Mouse (Mus musculus) ovary, postnatal 36 days (tissue): ENCODE results near the gene Carmil1.

Source experiments
- DNase-seq: peaks from one replicate; pipeline ENCODE4 v3.0.0; 2022; ENCODE audit warnings: low spot score, mixed read lengths

Gene Carmil1

DNA sequence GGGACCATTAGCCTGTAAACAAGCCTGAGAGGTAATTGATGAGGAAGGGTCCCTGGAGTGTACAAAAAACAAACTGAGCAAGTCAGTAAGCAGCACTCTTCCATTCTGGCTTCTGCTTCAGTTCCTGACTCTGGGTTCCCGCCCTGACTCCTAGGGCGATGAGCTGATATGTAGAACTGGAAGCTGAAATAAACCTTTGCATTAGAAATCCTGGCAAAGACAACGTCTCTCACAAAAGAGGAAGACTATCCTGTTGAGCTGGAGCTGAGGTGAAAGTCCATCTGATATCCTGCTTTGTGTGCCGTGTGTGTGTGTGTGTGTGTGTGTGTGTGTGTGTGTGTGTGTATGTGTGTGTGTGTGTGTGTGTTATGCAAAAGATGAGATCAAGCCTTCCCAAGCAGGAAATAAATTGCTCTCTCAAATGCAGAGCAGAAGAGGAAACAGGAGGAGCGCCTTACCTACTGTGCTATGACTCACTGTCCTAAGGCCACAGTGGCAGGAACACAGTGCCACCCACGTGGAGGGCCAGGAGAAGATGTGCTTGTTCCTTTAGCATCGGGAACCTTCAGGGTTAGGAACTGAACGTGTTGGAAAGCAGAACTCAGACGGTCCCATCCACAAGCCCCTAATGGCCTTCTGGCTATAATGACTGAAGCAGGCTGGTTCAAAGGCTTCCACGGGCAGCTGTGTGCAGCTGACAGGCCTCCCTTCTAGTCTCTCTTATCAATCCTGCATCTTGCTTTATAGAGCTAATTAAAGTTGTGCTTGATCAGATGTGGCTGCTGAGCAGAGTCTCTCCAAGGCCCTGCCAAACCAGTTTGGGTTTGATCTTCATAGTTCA is 19.6 kb downstream of the Carmil1 start:
- DNase-seq = no peak

DNA sequence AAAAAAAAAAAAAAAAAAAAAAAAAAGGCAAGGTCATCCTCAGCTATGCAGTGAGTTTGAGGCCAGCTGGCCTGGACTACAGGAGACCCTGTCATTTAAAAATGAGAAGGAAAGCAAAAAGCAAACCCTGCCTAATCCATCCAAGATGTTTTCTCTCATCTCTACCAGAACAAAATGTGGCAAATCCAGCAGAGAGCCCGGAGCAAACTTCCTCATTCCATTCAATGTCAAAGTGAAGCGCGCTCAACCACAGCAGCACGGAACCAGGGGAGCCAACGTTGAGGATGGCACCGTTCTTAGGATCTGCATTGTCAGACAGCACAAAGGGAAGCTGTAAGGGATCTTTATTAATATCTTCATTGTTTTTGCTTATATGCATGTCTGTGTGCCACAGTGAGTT is 22.8 kb downstream of the Carmil1 start:
- no peak for DNase-seq

DNA sequence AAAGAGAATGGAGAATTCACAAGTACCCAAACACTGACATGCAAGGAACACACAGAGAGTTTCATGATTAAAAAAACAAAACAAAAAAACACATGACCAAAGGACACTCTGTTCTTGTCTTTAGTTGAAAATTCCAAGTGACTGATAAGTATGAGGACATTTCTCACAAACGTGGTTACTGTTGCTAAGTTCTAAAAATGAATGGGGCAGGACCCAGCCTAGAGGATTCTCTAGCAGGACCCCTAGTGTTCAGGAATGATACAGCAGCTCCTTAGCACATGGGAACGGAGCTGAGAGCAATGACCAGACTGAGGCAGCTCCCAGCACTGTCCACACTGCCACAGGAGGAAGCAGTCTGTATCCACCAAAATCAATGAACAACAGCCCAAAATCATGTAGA is 26.6 kb downstream of the Carmil1 start:
- DNase-seq = peak; percentile 30

DNA sequence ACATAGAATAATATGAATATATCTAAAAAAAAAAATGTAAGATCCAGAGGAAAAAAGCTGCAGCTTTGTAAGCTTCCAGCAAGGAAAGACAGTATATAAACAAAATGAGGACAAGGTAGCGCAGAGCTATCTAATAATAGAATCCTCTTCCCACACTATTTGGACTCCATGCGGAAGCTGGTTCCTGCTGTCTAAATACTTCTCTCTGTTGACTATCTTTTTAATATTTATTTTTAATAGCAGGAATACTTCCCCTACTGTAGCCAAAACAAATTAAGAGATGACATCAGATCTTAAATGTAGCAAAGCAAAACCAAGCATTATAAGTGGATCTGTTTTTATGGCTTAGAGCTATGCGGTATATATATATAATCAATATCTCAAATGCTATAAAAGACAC is 27.0 kb downstream of the Carmil1 start:
- DNase-seq = no peak

DNA sequence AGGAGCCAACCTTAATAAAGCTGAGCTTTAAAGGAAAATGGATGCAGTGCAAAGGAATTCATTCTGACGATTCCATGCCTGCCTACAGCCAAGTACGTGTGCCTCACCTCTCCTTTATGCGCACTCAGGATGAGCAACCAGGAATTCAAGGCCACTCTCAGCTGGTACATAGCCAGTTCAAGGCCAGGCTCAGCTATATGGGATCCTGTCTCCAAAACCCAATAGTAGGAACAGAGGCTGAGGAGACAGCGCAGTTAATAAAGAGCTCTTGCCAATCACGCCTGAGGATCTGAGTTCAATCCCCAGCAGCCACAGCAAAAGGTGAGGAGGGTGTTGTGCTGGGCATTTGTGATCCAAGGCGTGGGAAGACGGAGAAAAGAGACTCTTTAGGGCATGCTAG is 29.4 kb downstream of the Carmil1 start:
- DNase-seq = no peak

DNA sequence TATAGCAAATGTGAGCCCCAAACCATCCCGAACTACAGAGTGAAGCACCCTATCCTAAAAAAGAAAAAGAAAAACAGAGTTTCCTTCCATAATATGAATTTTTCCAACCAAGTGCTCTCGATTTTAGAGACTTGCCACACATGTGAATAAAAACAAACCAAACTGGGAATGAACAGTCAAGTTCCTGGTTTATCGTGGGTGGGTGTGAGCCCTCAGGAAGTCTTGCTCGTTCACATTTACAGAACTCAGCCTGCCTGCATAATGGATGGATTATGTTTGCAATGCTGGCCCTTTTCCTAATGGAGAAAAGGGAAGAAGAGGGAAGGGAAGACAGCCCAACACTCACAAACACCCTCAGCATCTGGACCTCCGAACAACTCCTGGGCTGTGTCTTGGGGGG is 32.7 kb downstream of the Carmil1 start:
- DNase-seq = no peak

DNA sequence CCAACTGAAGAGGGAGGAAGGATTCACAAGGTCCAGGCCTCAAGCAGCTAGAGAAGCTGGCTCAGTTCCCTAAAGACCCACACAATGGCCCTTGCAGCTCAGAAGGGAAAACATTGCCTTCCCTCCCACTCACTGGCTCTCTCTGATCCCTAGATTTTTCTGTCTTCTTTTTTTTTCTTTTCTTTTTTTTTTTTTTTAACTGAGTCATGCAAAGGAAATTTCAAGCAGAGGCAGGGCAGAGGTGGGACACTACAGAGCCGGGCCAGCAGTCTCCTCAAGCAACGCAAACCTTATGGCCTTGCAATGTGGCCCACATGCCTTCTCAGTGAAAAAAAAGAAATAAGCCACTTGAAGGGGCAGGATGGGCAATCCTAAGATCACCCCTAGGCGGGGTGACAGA is 33.2 kb downstream of the Carmil1 start:
- DNase-seq = no peak

DNA sequence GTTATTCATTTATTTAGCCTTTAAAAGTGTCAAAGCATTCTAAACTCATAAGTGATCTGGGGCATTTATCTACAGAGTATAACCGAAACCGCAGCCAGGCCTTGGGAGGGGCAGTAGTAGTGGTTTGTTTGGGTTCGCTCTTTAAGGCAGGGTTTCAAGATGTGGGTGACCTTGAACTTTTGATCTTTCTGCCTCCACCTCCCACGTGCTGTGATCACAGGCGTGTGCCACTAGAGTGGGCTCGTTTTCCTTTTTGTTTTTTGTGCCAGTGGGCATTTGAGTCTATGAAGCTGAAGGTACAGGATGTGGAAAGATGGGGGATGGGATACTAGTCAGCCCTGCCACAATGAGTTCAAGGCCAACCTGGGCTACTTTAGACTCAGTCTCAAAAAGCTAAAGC is 34.3 kb downstream of the Carmil1 start:
- no peak for DNase-seq

DNA sequence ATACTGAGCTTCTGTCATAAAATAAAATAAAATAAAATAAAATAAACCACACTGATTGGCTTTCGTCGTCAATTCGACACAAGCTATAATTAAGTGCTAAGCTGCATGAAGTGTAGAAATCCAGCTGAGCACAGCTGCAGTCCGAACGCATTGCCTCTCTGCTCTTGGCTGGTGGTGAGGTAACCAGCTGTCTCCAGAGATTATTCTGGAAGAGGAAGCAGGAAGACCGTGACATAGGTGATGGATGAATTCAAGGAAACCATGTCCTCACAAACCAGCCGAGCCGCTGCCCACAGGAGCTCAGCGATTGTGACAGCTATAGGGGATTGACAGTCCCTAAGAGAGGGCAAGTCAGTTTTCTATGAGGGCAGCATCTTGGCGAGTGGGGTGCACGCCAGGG is 36.0 kb downstream of the Carmil1 start:
- no peak for DNase-seq

DNA sequence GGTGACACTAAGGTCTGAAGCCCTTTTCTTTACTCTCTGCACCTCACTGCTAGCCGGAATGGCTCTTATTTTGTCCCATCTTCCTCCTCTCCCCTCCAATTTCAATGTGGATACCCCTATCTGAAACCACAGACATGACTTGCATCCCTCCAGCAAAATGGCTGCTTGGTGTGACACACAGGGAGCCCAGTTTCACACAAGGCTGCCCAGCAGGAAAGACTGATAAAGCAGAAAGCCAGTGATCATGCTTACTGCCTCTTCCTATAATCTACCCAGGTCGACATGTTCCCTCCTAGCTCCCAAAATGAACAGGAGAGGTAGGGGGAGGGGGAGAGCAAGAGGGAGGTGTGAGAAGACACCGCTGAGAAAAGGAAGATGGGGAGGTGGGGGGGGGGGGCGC is 36.6 kb downstream of the Carmil1 start:
- DNase-seq = no peak

DNA sequence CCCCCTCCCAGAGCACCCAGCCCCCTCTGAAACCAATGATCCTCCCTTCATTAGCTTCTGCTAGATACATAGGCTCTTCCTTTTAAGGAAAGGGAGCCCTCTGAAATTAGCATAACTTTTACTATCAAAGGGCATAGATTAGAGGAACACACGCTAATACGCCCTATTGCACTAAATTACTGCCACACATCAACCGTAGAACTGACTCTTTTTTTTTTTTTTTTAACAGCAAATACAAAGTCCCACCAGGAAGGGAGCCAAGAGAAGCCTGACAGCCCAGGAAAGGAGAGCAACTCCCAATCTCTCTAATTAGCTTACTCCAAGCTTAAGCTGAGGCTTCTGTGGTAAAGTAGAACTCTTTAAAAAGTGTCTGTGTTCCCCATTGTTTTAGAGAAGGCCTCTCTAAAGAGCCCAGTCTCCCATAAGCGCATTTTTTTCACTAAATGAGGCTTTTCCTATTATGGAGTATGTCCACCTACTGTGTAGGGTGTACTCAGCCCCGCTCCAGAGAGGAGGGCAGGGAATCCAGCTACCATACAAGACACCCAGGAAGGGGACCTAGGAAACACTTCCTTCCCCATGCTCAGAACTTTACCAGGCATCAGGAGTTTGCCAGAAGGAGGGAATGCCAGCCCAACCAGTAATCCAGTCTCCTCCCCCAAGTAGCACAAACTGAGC is 38.0 kb downstream of the Carmil1 start:
- no peak for DNase-seq

DNA sequence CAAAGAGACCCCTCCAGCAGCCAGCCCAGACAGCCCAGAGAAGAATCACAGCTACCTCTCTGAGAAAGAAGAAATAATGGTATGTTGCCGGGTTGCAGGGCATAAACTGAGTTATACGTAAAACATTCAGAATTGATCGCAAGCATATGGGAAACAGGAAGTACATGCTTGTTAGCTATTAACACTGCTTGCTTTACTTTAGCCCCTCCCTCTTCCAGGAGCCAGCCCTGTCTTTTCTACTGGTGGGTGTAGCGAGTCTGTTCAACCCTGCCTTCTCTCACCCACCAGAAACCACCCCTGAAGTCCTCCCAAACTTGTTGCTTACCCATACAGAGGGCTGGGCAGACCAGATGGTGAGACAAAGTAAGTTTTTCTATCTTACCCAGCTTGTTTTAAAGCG is 39.4 kb downstream of the Carmil1 start:
- DNase-seq = no peak

DNA sequence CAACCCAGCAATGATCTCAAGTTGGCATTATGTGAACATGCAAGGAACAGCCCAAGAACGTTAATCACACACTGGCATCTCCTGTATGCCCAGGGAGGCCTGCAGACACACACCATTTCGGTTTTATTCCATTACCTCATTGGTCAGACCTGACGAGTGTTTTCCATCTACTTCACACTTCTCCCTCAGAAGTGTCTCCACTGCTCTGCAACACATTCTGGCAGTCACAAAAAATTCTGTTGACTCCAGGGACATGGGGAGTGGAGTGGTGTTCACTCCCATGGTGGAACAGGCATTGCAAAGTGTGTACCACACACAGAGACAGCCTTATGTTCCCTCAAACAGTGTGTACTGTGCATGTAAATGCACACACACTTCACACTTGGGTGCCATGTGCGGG is 40.2 kb downstream of the Carmil1 start:
- no peak for DNase-seq

DNA sequence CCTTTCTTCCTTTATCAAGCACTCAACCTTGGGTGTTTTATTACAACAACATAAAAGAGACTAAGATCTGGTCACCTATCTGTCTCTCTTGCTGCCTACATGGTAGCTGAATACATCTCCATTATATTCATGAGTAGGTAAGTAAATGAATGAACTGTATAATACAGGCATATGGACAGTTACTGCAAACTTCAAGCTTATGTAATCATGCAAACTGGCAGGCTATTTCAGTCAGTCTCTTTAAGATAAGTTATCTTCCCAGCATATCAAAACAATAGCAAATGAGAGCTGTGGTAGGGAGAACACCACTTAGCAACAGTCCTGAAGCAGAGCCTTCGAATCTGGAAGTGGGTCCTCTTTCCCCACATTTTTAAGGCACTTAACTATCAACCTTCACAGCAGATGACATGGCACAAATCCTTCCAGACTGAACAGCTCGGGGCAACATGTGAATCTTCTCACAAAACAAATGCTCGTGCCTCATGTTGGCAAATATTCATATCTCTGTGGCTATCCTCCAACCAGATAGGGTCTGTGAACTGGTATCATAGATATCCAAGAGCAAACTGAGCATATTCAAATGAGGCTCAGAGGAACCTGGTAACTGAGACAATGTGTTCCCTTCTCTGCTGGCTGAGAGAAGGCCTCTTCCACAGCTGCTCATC is 42.0 kb downstream of the Carmil1 start:
- DNase-seq = no peak

DNA sequence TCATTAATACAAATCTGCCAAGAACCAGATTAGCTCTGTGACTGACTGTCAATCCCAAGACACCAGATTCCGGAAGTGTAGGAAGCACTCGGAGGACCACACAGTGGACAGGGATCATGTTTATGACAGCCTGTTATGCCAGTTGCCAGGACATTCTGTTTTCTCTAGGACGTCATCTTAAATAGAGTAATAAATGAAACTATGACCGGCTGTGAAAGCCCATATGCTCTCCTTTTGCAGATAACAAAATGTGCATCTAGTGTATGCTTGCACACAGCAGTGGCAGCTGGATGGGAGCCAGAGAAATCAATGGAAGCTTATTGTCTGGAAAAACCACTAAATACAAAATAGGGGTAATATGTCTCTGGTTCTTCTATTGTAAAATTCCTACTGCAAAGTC is 43.9 kb downstream of the Carmil1 start:
- no peak for DNase-seq

DNA sequence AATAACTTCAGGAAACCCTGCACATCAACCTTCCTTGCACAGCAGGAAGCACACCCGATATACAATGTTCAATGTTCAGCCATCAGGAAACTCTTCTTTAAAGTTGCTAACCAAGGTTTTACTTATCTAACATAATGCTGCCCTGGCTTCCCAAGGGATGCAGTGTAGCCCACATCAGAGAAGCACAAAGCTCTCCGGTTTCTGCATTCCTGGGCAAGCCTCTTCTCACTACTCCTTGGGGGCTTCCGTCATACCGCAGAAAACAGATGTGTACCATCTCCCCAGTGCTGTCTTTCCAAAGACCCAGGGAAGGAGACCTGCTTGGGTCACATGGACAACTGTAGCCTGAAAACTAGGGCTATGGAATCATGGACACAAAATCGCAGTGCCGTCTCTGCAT is 47.8 kb downstream of the Carmil1 start:
- no peak for DNase-seq

DNA sequence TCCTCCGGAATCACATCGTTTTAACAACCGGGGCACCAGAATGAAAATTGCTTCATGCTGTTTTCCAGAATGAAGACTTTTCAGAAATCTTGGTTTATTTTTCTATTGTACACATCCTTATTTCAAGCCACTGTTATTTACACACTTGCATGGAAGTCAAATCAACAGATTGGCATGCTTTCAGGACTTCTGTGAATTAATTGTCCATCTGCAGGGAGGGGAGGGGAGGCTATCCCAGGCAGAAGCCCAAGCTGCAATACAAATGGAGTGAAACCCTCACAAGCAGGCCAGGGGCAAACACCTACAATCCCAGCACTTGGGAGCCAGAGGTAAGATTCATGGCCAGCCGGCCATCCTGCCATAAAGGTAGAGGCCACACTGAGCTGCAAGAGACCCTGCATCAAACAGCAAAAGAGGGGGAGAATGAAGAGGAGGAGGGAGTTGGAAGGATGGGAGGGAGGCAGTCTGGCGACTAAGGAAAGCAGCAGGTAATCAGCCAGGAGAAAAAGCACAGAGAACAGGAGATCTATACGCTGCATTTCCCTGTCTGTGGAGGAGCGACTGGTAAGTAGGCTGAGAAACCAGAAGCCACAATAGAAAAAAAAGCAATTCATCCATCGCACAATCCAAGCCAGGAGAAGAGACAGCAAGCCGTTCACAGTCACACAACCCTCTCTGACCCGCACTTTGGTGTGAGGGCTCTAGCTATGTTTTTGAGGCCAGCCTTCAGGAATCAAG is 48.7 kb downstream of the Carmil1 start:
- no peak for DNase-seq

DNA sequence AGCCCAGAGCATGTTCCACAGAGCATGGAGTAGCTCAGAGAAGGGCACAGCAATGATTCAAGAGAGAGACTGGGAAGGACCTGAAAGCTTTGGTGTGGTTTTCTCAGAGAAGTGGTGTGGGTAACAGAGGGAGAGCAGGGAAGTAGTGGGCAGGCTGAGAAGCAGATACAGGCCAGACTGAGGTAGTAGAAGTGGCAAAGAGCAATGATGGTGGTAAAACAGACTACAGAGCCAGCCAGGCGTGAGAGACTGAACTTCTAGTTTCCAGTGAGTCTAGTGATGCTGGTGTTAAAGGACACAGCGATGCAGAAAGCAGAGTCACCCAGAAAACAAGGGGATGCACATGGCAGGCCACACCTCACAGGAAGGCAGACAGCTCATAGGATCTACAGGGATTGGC is 49.4 kb downstream of the Carmil1 start:
- DNase-seq = no peak

DNA sequence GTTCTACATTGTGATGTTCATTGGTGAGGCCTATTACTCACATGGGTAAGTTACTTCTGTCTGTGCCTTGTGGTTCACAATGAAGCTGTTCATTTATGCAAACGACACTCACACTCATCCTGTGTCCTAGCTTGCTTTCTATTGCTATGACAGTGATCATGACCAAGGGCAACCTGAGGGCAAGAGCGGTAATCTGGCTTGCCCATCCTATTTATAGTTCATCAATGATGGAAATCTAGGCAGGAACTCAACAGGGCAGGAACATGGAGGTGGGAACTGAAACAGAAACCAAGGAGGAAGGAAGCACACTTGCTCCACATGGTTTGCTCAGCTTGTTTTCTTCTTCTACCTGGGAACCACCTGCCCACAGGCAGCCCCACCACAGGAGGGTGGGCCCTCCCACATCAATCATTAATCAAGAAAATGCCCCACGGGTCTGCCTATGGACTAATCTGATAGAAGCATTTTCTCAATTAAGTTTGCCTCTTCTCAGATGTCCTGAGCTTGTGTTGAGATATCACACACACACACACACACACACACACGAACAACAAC is 50.0 kb downstream of the Carmil1 start:
- DNase-seq = no peak

DNA sequence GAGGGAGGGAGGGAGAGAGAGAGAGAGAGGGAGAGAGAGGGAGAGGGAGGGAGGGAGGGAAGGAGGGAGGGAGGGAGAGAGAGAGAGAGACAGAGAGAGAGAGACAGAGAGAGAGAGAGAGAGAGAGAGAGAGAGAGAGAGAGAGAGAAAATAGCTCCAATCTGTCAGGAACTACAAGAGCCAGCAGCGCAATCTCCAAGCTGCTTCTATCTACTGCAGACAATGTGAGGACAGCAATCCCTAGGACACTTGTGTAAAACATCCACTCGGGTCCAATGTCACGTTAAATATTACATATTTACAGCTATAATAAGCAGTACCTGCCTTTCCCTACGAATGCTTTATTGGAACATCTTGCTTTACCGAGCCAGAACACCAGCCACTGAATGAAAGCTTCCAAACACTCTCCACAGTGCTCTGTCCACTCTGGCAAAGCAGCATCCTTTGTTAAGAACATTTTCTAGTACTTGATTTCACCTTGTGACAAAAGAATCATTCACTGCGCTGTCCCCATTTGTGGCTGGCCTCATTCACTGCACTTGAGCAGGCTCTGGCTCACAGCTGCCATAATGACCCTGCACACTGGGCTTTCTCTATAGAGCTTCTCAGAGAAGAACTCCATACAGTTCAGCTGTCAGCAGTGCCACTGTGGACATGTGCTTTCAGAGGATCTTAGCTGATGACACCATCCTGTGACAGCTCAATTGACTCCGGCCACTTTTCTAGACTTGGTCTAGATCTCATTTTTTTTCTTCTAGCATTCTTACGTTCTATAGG is 57.0 kb downstream of the Carmil1 start:
- no peak for DNase-seq

DNA sequence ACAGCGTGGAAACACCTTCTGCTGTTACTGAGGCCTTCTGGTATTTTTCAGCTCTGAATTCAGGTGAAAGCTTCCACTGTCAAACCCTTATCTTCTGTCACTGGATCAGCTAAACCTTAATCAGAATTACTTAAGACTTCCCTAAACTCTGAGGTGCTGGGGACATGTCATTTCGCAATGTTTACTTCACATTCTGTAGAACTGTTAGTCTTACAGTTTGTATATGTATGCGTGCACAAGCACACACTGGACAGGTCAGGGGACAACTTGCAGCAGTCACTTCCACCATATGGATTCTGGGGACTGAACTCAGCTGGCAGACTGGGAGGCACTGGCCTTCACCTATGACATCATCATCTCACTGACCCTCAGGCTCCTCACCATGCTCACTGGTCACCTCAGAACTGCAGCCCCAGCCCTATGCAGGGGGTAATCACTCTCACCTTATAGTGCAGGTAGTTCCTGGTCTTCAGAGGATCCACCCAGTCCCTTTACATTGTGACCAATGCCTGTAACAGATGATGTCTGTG is 60.1 kb downstream of the Carmil1 start:
- DNase-seq = no peak
